Mouse (Mus musculus) CH12.LX (cell line): Measurements from ENCODE around the gene Fgfr2.

ENCODE experiments used
- CTCF ChIP-seq, 2 experiments: IDR thresholded peaks in 1 of 2; conservative IDR thresholded peaks in 1 of 2; 2 replicates each; pipeline ENCODE4 v1.5.1; 2011 to 2012; ENCODE audit warnings: low read depth in 2 of 2, low read length in 2 of 2, improper control_type of control experiment in 1 of 2, inconsistent platforms in 1 of 2, mild to moderate bottlenecking in 1 of 2, moderate library complexity in 1 of 2
- E2F4 ChIP-seq: IDR thresholded peaks from 2 replicates; pipeline ENCODE4 v1.6.1; 2011; ENCODE audit warnings: low read depth, low read length, improper control_type of control experiment; ENCODE audit not compliant: insufficient replicate concordance
- MAZ ChIP-seq: IDR thresholded peaks from 2 replicates; pipeline ENCODE4 v1.6.1; 2012; ENCODE audit warnings: low read depth, mild to moderate bottlenecking, inconsistent platforms, low read length, improper control_type of control experiment, moderate library complexity
- MEF2A ChIP-seq: IDR thresholded peaks from 2 replicates; pipeline ENCODE4 v1.6.1; 2014; ENCODE audit warnings: low read depth, mild to moderate bottlenecking, inconsistent platforms, low read length, improper control_type of control experiment, borderline replicate concordance
- MYC ChIP-seq: IDR thresholded peaks from 2 replicates; pipeline ENCODE4 v1.6.1; 2011; ENCODE audit warnings: low read depth, mild to moderate bottlenecking, improper control_type of control experiment, low read length
- NRF1 ChIP-seq: IDR thresholded peaks from 2 replicates; pipeline ENCODE4 v1.6.1; 2014; ENCODE audit warnings: low read depth, mild to moderate bottlenecking, inconsistent platforms, low read length, improper control_type of control experiment, moderate library complexity
- POLR2A ChIP-seq: IDR thresholded peaks from 2 replicates; pipeline ENCODE4 v1.6.1; 2011; ENCODE audit warnings: low read depth, mild to moderate bottlenecking, improper control_type of control experiment, low read length
- POLR2AphosphoS2 ChIP-seq: IDR thresholded peaks from 2 replicates; pipeline ENCODE4 v1.6.1; 2011; ENCODE audit warnings: low read depth, low read length, improper control_type of control experiment

DNA sequence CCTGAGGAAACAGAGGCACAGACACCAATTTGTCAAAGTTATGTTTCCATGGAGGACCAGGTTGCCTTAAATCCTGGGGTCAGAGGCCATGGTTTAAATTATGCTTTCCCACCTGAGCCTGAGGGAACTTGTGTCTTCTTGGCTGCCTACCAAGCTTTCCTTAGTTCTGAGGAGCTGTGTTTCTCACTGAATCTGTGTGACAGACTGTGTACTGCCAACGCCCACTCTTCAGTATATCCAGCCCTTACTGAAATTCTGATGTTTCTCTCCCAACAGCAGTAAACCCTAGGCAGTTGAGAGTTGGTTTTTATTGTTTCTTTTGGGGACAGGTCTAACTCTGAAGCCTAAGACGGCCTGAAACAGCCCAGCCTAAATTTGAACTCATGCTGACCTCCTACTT is 529.4 kb downstream of the Fgfr2 start:
- no peak for TF ChIP-seq POLR2AphosphoS2
- no peak for TF ChIP-seq CTCF (conservative IDR thresholded peaks at IDR 0.05 in 1 of 2, IDR thresholded peaks at IDR 0.05 in 1 of 2; ENCODE audit: low read depth in 2 of 2, low read length in 2 of 2)
- TF ChIP-seq POLR2A, result no peak
- no peak for TF ChIP-seq MAZ
- no peak for TF ChIP-seq MYC
- TF ChIP-seq NRF1, result no peak
- no peak for TF ChIP-seq E2F4
- no peak for TF ChIP-seq MEF2A
